Mouse (Mus musculus): ENCODE measurements around the gene Tlr6.

Tlr6 gene

GRCm38 (mm10) chr5:64932215-64932614, 27.7 kb downstream of the Tlr6 start:
- no peak for DNase-seq (ENCODE audit: low spot score)

- no peak for DNase-seq (ENCODE audit: low spot score)
Observed at GRCm38 (mm10) chr5:64922891-64923381, 37.0 kb downstream of the Tlr6 start.

GRCm38 (mm10) chr5:64918616-64919597, 41.0 kb downstream of the Tlr6 start:
- no peak for DNase-seq (ENCODE audit: low spot score)

- no peak for DNase-seq (ENCODE audit: low spot score)
Observed at GRCm38 (mm10) chr5:64917721-64918120, 42.2 kb downstream of the Tlr6 start.

- DNase-seq (ENCODE audit: low spot score): no peak
Observed at GRCm38 (mm10) chr5:64917161-64917560, 42.7 kb downstream of the Tlr6 start.

GRCm38 (mm10) chr5:64908585-64909284, 51.2 kb downstream of the Tlr6 start:
- DNase-seq (ENCODE audit: low spot score): no peak

- DNase-seq (ENCODE audit: low spot score): no peak
Observed at GRCm38 (mm10) chr5:64907906-64908305, 52.0 kb downstream of the Tlr6 start.

GRCm38 (mm10) chr5:64905516-64906271, 54.2 kb downstream of the Tlr6 start:
- DNase-seq (ENCODE audit: low spot score): no peak

Measured in urinary bladder, postnatal 10 days (tissue).